Mouse (Mus musculus) liver, postnatal 0 days (tissue): Measurements from ENCODE around the gene Nr3c2.

ENCODE experiments used
- CTCF ChIP-seq: sonication (generic); IDR thresholded peaks from 2 replicates; pipeline ENCODE4 v1.5.1; 2016; ENCODE audit warnings: antibody characterized with exemption, low read depth
- EP300 ChIP-seq: IDR thresholded peaks from 2 replicates; pipeline ENCODE4 v1.6.1; 2016; ENCODE audit warnings: antibody characterized with exemption, low read depth, mild to moderate bottlenecking

DNA sequence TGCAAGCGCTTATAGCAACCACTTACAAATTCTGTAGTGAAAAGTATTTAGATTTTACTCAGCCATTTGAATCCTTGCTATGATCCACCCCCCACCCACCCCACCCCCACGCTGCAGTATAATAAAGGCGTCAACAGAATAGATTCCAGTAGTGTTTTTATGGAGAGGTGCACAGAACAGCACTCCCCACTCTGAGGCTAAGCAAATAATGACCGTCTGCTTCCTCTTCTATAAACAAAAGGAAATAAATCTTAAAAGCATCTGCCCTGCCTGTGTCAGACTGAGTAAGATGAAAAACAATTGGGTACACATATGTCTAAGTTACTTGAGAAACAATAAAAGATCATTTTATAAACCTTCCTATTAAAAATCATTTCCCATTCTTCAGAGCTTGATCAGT is 197.5 kb downstream of the Nr3c2 start:
- TF ChIP-seq EP300 (no peak), CTCF (no peak)
